In the genomic region with DNA sequence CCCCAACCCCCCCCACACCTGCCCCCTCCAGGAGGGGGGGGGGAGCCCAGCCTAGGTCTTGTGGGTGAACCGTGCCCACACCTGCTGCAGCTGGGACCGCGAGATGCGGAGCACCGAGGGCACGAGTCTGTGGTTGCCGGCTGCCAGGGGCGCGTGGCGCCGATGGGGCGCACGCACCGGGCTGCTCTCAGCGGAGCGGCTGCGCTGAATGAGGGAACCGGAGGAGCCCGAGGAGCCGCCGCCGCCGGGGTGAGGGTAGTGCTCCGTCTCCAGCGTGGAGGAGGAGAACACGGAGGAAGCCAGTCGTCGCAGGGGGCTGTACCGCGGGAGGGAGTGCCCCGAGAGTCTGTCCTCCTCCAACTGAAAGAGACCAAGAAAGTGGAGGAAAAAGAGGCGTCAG, we compare ENCODE assay signal across 10 mouse cellular contexts. TPM values are rescaled to one million over a fixed set of nuclear protein-coding genes. Genes with fewer than 3 reads are reported as not detected.
DNase-seq lines count a peak whose midpoint lies in the region; ATAC-seq lines count a peak whose summit lies in the region.
"Had no signal": no experiment of that assay in that cellular context is flagged by ENCODE, and none has a peak within 500 bp of the region (broad histone marks: within the 10 kb centered on the region; RNA-seq: fewer than 3 reads in every experiment).

No protein-coding gene starts in this region.

- peak overlapping the region; percentile 36 for H3K4me3 ChIP-seq in lung, embryonic 15.5 days
- peak overlapping the region; percentile 35 for H3K4me3 ChIP-seq in liver, embryonic 12.5 days

- WGBS in lung, embryonic 15.5 days, result under 1% methylated on average over 32 of the region's 32 CpGs
- 1% methylated on average over 32 of the region's 32 CpGs for WGBS in liver, embryonic 12.5 days (ENCODE audit: insufficient replicate concordance)

- H3K27me3 ChIP-seq in lung, embryonic 15.5 days, result peaks cover 67% of the 10 kb centered on the region
- peaks cover 93% of the 10 kb centered on the region for H3K27me3 ChIP-seq in liver, embryonic 12.5 days (replicated peaks)

- ATAC-seq in lung, embryonic 15.5 days (ENCODE audit: borderline replicate concordance, extremely low read depth, low FRiP score, low TSS enrichment), result no peak
- no peak for ATAC-seq in liver, embryonic 12.5 days

- peak overlapping the region; percentile 73 for H3K4me2 ChIP-seq in lung, embryonic 15.5 days
- peak overlapping the region; percentile 55 for H3K4me2 ChIP-seq in liver, embryonic 12.5 days

- peaks cover 16% of the 10 kb centered on the region for H3K4me1 ChIP-seq in lung, embryonic 15.5 days
- H3K4me1 ChIP-seq in liver, embryonic 12.5 days, result peaks cover 6% of the 10 kb centered on the region

- no peak overlapping the region for H3K27ac ChIP-seq in lung, embryonic 15.5 days
- no peak overlapping the region for H3K27ac ChIP-seq in liver, embryonic 12.5 days

- no peaks in the 10 kb centered on the region for H3K9me3 ChIP-seq in lung, embryonic 15.5 days
- H3K9me3 ChIP-seq in liver, embryonic 12.5 days (replicated peaks), result no peaks in the 10 kb centered on the region

- H3K9ac ChIP-seq in lung, embryonic 15.5 days, result peak overlapping the region; percentile 29
- H3K9ac ChIP-seq in liver, embryonic 12.5 days, result no peak overlapping the region

- no peaks in the 10 kb centered on the region for H3K36me3 ChIP-seq in lung, embryonic 15.5 days
- H3K36me3 ChIP-seq in liver, embryonic 12.5 days, result no peaks in the 10 kb centered on the region

- DNase-seq in adrenal gland, postnatal 10 days, result peak; percentile 16
- no peak for DNase-seq in adrenal gland, adult 18-20 months (ENCODE audit: low spot score in 2 of 2)
- no peak for DNase-seq in lung, postnatal 25 days (ENCODE audit: low spot score)
- peak; percentile 24 for DNase-seq in testis, postnatal 14 days (ENCODE audit: low spot score)
- no peak for DNase-seq in frontal cortex, postnatal 25 days (ENCODE audit: low spot score in 2 of 2)
- DNase-seq in urinary bladder, postnatal 10 days (ENCODE audit: low spot score), result no peak
- DNase-seq: adrenal gland, postnatal 25 days had no signal

RNA-seq across cellular contexts. Expression of a gene that starts 22.4 kb away (rescaled TPM):
- total RNA-seq in adrenal gland, postnatal 10 days (2021), result 10 to 100 TPM in 1 of 2 experiments, 1 to 10 TPM in 1; 5.4 to 14.6 TPM
- total RNA-seq in adrenal gland, adult 18-20 months (2021), result not detected
- 0.29 TPM in 1 of 2 replicates, not detected in the other for polyA plus RNA-seq in lung, embryonic 15.5 days (2015; fragmentation: Nextera tagmentation; extraction: Ambion mirVana)
- not detected in 2 replicates for polyA plus RNA-seq in liver, embryonic 12.5 days (2016; fragmentation: Nextera tagmentation; extraction: Ambion mirVana)
- total RNA-seq: adrenal gland, postnatal 25 days; monocyte, adult 5-6 weeks had no signal

RNA-seq across cellular contexts. Expression of a gene that starts 26.8 kb away (rescaled TPM):
- 1 to 10 TPM; 1.2 to 2.2 TPM for total RNA-seq in adrenal gland, postnatal 10 days (2021)
- 1 to 10 TPM in 1 of 2 experiments, under 1 TPM in 1; 0.96 to 1.0 TPM for total RNA-seq in adrenal gland, adult 18-20 months (2021)
- polyA plus RNA-seq in lung, embryonic 15.5 days (2015; fragmentation: Nextera tagmentation; extraction: Ambion mirVana), result 0.04 and 0.11 TPM in 2 replicates
- polyA plus RNA-seq in liver, embryonic 12.5 days (2016; fragmentation: Nextera tagmentation; extraction: Ambion mirVana), result 0.02 and 0.11 TPM in 2 replicates

RNA-seq across cellular contexts. Expression of a gene that starts 31.9 kb away (rescaled TPM):
- total RNA-seq in adrenal gland, postnatal 10 days (2021), result under 1 TPM; 0.39 to 1.00 TPM
- total RNA-seq in adrenal gland, adult 18-20 months (2021), result under 1 TPM; 0.32 to 0.63 TPM
- polyA plus RNA-seq in lung, embryonic 15.5 days (2015; fragmentation: Nextera tagmentation; extraction: Ambion mirVana), result 1.7 and 7.8 TPM in 2 replicates
- polyA plus RNA-seq in liver, embryonic 12.5 days (2016; fragmentation: Nextera tagmentation; extraction: Ambion mirVana), result 0.25 TPM in 1 of 2 replicates, not detected in the other
- total RNA-seq: monocyte, adult 5-6 weeks had no signal

RNA-seq across cellular contexts. Expression of a gene that starts 35.8 kb away (rescaled TPM):
- total RNA-seq in adrenal gland, postnatal 10 days (2021), result 1 to 10 TPM; 5.7 to 6.1 TPM
- total RNA-seq in adrenal gland, adult 18-20 months (2021), result 1 to 10 TPM; 3.2 to 6.0 TPM
- polyA plus RNA-seq in lung, embryonic 15.5 days (2015; fragmentation: Nextera tagmentation; extraction: Ambion mirVana), result 43.0 and 51.3 TPM in 2 replicates
- polyA plus RNA-seq in liver, embryonic 12.5 days (2016; fragmentation: Nextera tagmentation; extraction: Ambion mirVana), result 38.5 and 39.3 TPM in 2 replicates
- total RNA-seq: monocyte, adult 5-6 weeks had no signal

Comparison
In these comparisons a context has a peak if more than half of its experiments do, and no peak if none do; other contexts are left out.
1. DNase-seq: peak in adrenal gland, postnatal 10 days (single experiment) and testis, postnatal 14 days (single experiment); none in adrenal gland, adult 18-20 months (0 of 2), lung, postnatal 25 days (single experiment), frontal cortex, postnatal 25 days (0 of 2) and urinary bladder, postnatal 10 days (single experiment).
2. RNA of a gene that starts 22.4 kb away (total RNA-seq): 5.4 to 14.6 TPM in adrenal gland, postnatal 10 days; not detected in adrenal gland, adult 18-20 months; every median in the first group is over 4 times any median in the second.